Mouse (Mus musculus) kidney, embryonic 16.5 days (tissue): Measurements from ENCODE around the gene Apopt1. TPM values are rescaled to one million over a fixed set of nuclear protein-coding genes. Genes with fewer than 3 reads are reported as not detected.

Experiments used
- ATAC-seq: fragments of 200-750 bp; cut with Nextera tagmentation; 2 replicates; pipeline ENCODE4 v1.8.0; 2017; ENCODE audit warnings: moderate TSS enrichment; ENCODE audit not compliant: low FRiP score, low TSS enrichment
- H3K27ac ChIP-seq: fragments of 300-500 bp; sonication (generic); 2 replicates; pipeline ENCODE4 v1.5.1; 2014; ENCODE audit warnings: low read length
- H3K27me3 ChIP-seq: fragments of 300-500 bp; sonication (generic); 2 replicates; pipeline ENCODE4 v1.6.1; 2014; ENCODE audit warnings: low read length, control low read depth, mixed read lengths; ENCODE audit not compliant: insufficient read depth
- H3K36me3 ChIP-seq: fragments of 300-500 bp; sonication (generic); 2 replicates; pipeline ENCODE4 v1.6.1; 2014; ENCODE audit warnings: low read length, control low read depth, mixed read lengths; ENCODE audit not compliant: insufficient read depth
- H3K4me1 ChIP-seq: fragments of 300-500 bp; sonication (generic); 2 replicates; pipeline ENCODE4 v1.6.1; 2014; ENCODE audit warnings: low read length, control low read depth, mixed read lengths; ENCODE audit not compliant: insufficient read depth
- H3K4me2 ChIP-seq: fragments of 300-500 bp; sonication (generic); replicated peaks from 2 replicates; pipeline ENCODE4 v1.6.1; 2014; ENCODE audit warnings: low read depth, low read length
- H3K4me3 ChIP-seq: fragments of 300-500 bp; sonication (generic); 2 replicates; pipeline ENCODE4 v1.5.1; 2014; ENCODE audit warnings: mild to moderate bottlenecking, low read length
- H3K9ac ChIP-seq: fragments of 300-500 bp; sonication (generic); replicated peaks from 2 replicates; pipeline ENCODE4 v1.6.1; 2014; ENCODE audit warnings: low read length
- H3K9me3 ChIP-seq: fragments of 300-500 bp; sonication (generic); 2 replicates; pipeline ENCODE4 v1.6.1; 2016; ENCODE audit warnings: low read length, control low read depth
- WGBS: fragments of 180-500 bp; shearing (Covaris S2); extraction: QIAGEN DNeasy Blood & Tissue Kit; methylation state at CpG from one replicate; pipeline ENCODE4 v1.1.7; 2014; 5-methylcytosine and 5-hydroxymethylcytosine counted together
- polyA plus RNA-seq: library from polyadenylated mRNA; unstranded; fragments of >200 nt; fragmentation: Nextera tagmentation; extraction: Ambion mirVana; gene quantifications from 2 replicates; pipeline ENCODE4 v1.2.1, GENCODE M21; 2015

The Apopt1 gene
- polyA plus RNA-seq, 1 experiment from 2014 or later: 54.8 TPM

DNA sequence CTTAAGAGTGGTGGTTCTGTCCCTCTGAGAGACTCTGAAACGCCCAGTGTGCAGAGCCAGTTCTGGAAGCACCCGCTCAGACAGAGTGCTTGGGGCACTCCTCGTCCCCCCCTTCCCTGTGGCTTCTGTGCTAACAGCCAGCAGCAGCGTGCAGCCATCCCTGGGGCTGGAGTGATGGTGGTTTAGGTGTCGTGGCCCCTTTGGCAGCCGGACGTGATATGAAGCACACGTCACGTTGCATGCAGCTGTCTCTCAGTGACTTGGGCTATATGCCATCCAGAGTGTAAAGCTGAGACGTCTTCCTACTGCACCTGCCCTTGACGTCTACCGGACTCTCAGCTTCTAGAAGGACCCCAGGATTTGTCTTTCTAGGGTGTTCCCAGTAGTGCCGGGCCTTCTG is 85.4 kb downstream of the Apopt1 start:
- no peak overlapping the region for H3K4me2 ChIP-seq
- no peaks in the 10 kb centered on the region for H3K4me1 ChIP-seq
- H3K27me3 ChIP-seq: no peaks in the 10 kb centered on the region
- H3K4me3 ChIP-seq: no peak overlapping the region
- no peak overlapping the region for H3K27ac ChIP-seq
- 94% methylated on average over 13 of the region's 13 CpGs for WGBS
- H3K36me3 ChIP-seq: peaks cover 65% of the 10 kb centered on the region
- ATAC-seq: no peak
- H3K9ac ChIP-seq: no peak overlapping the region
- H3K9me3 ChIP-seq: no peaks in the 10 kb centered on the region

DNA sequence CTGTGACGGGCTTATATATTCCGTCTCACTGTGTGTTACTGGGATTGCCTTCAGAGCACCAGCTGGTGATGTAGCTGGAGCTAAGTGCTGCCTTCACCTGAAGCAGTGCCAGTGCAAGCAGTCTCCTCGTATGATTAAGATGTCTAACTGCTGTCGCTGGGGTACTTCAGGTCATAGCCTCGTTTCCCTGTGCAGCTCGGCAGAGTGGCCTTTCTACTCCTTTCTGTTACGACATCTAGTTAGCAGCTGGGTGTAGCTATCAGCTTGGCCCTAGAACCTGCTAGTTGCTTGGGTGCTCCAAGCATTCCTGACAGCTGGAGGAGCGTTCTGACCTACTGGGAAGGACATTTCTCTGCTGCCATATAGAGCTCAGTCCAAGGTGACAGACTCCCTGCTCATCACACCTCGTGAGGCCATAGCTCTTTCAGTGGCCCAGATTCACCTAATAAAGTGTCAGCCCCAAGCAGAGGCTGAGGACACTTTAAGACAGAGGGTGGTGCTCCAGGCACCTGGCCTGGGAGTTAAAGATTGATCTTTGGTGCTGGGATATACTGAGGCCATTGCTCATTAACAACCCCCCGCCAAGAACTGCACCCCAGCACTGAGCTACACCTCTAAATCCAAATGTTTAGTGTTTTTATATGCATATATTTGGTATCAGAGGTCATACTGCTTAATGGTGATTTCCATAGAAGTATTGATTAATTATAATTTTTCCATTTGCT is 87.6 kb downstream of the Apopt1 start:
- peak overlapping the region; percentile 11; the same call in 1 of the 2 replicates for H3K27ac ChIP-seq
- WGBS: 71% methylated on average over 10 of the region's 10 CpGs
- ATAC-seq: peak; percentile 49; the same call in 1 of the 2 replicates
- H3K27me3 ChIP-seq: no peaks in the 10 kb centered on the region
- peaks cover 61% of the 10 kb centered on the region for H3K36me3 ChIP-seq
- no peak overlapping the region for H3K9ac ChIP-seq
- no peaks in the 10 kb centered on the region for H3K9me3 ChIP-seq
- no peak overlapping the region for H3K4me3 ChIP-seq
- H3K4me2 ChIP-seq: no peak overlapping the region
- no peaks in the 10 kb centered on the region for H3K4me1 ChIP-seq

DNA sequence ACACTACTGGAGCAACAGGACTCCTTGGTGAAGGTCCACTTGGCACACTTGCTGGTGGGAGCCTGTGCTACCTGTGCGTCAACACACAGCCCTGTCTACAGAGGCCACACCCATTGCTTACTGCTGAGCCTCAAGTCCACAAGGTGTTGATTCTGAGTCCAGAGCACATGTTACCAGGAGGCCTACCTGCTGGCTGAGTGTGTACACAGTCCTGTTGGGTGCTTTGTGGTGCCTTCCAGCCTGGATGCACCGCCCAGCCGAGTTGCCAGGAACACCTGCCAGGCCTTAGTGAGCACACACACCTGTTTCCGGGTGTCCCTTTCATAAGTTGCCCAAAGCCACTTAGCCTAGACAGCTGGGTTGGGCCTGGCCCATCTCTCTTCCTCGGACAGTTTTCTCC is 90.5 kb downstream of the Apopt1 start:
- Histone ChIP-seq H3K4me3 (no peak overlapping the region), H3K27me3 (no peaks in the 10 kb centered on the region), H3K9ac (no peak overlapping the region), H3K36me3 (peaks cover 72% of the 10 kb centered on the region), H3K27ac (no peak overlapping the region), H3K4me1 (no peaks in the 10 kb centered on the region), H3K9me3 (no peaks in the 10 kb centered on the region), H3K4me2 (no peak overlapping the region)
- whole genome bisulfite sequencing: 85% methylated on average over 5 of the region's 5 CpGs
- no peak; the same call in 1 of the 2 replicates for ATAC-seq

Other genes starting within 250 kb of the Apopt1 start
- gene Gm266, start 227.4 kb upstream of the Apopt1 start, polyA plus RNA-seq: 78.6 and 84.8 TPM in 2 replicates
- 481 and 498 TPM in 2 replicates for gene Eif5, start 175.2 kb upstream of the Apopt1 start, polyA plus RNA-seq
- 31.5 and 32.2 TPM in 2 replicates for gene Mark3, start 138.7 kb upstream of the Apopt1 start, polyA plus RNA-seq
- gene Ckb, start 40.9 kb upstream of the Apopt1 start, polyA plus RNA-seq: 134 and 188 TPM in 2 replicates
- gene Trmt61a, start 35.2 kb upstream of the Apopt1 start, polyA plus RNA-seq: 11.6 and 12.2 TPM in 2 replicates
- gene Bag5, start within 50 bp of the Apopt1 start, polyA plus RNA-seq: 52.0 and 59.5 TPM in 2 replicates
- 98.5 and 101 TPM in 2 replicates for gene Klc1, start 45.6 kb downstream of the Apopt1 start, polyA plus RNA-seq
- gene Xrcc3, start 100.6 kb downstream of the Apopt1 start, polyA plus RNA-seq: 12.4 and 16.1 TPM in 2 replicates
- 133 and 159 TPM in 2 replicates for gene Zfyve21, start 100.9 kb downstream of the Apopt1 start, polyA plus RNA-seq
- 7.4 and 14.7 TPM in 2 replicates for gene Ppp1r13b, start 194.8 kb downstream of the Apopt1 start, polyA plus RNA-seq